Mouse (Mus musculus): ENCODE results near the gene Pdpn. TPM values are rescaled to one million over a fixed set of nuclear protein-coding genes. Genes with fewer than 3 reads are reported as not detected.

The Pdpn gene
- polyA plus RNA-seq, 1 experiment from 2014 or later = 72.5 TPM

DNA sequence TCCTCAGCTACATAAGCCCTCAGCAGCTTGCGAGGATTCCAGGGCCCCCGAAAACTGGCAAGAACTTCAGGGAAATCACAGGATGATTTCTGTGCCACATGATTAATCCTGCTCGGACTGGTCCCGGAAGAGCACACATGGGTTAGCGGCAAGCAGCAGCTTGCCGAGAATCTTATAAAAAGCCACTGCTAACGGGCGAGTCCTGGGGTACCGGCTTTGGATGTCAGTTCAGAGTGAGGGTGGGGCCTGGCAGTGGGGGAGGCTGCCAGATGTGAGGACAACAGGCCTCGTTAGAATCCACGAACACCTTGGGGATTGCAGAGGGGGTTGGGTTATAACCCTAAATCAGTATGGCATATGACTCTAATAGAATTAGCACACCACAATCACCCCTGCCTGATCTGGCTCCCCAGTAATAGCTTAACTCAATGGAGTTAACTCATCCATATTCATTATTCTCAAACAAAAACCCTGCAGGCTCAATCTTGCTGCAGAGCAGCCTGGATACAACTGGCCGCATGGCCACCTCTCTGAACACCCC lies 2.3 kb downstream of the Pdpn start:
- peak; percentile 78 for ATAC-seq
- H3K4me3 ChIP-seq (replicated peaks) = peak overlapping the region; percentile 45
- peak overlapping the region; percentile 75 for H3K27ac ChIP-seq
- H3K9ac ChIP-seq (replicated peaks) = peak overlapping the region; percentile 62
- H3K9me3 ChIP-seq = no peaks in the 10 kb centered on the region
- H3K4me2 ChIP-seq (replicated peaks) = peak overlapping the region; percentile 62
- peaks cover 61% of the 10 kb centered on the region for H3K4me1 ChIP-seq (replicated peaks)
- H3K36me3 ChIP-seq = peaks cover 15% of the 10 kb centered on the region
- 0 out of 2 replicates have a peak, but pooled peaks cover 3% of the 10 kb centered on the region for H3K27me3 ChIP-seq
- WGBS = 2% methylated on average over 12 of the region's 12 CpGs

DNA sequence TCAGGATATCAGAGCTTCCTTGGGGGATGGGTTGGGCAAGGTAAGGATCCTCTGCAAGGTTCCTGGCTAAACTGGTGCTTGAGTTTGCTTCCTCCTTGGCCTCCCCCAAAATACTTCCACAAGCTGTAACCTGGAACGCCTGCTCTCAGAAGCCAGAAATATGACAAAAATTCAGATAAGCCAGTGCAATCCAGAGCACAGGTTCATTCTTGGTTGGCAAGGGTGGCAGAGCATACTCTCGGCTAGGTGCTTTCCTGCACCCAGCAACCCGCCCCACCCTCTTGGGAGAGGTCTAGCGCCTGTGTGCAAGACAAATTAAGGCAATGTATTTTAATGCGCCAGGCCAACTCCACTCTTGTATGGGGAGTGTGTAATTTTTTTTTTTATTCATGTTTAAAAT lies 3.2 kb downstream of the Pdpn start:
- Histone ChIP-seq H3K4me1 (replicated peaks) (peaks cover 59% of the 10 kb centered on the region), H3K27me3 (no peaks in the 10 kb centered on the region), H3K27ac (no peak overlapping the region), H3K4me2 (replicated peaks) (peak overlapping the region; percentile 62), H3K36me3 (peaks cover 16% of the 10 kb centered on the region), H3K4me3 (replicated peaks) (peak overlapping the region; percentile 45), H3K9me3 (no peaks in the 10 kb centered on the region), H3K9ac (replicated peaks) (no peak overlapping the region)
- WGBS = 63% methylated on average over 5 of the region's 5 CpGs
- no peak for ATAC-seq

DNA sequence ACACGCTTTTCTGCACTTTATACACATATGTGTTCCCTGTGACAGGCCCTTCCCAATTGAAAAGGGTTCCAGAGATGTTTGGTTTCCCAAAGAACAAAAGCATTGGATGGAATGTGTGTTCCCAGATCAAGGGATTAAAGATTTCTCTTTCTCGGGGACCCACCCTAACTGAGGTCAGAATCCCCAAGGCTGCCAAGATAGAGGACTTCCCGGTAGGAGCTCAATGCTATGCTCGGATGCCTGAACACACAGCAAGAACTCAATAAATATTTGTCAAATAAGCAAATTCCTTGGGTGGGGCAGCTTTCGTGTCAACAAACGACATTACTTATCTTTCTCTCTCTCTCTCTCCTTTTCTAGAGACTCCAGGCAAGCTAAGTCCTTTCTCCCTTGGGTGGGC lies 5.0 kb downstream of the Pdpn start:
- H3K4me3 ChIP-seq (replicated peaks) = no peak overlapping the region
- peaks cover 16% of the 10 kb centered on the region for H3K36me3 ChIP-seq
- no peak for ATAC-seq
- WGBS = 63% methylated on average over 6 of the region's 6 CpGs
- no peak overlapping the region for H3K4me2 ChIP-seq (replicated peaks)
- H3K27ac ChIP-seq = no peak overlapping the region
- no peak overlapping the region for H3K9ac ChIP-seq (replicated peaks)
- H3K4me1 ChIP-seq (replicated peaks) = peaks cover 46% of the 10 kb centered on the region
- no peaks in the 10 kb centered on the region for H3K27me3 ChIP-seq
- H3K9me3 ChIP-seq = no peaks in the 10 kb centered on the region

DNA sequence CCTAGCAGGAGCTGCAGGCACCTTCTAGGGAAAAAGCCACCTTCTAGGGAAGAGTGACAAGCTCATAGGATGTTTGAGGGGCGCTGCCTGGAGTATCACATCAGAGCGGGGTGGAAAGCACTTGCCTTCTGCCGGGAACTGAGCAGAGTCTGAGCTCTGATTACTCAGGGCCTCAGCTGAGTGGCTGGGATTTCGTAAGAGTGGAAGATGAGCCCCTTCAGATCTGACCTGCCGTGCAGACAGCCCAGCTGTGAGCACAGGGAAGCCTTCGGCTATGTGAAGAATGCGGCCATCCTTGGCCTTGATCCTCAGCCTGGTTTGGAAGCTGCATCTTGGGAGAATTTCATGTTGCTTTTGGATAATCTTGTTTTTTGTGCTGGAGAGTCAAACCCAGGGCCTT lies 10.5 kb downstream of the Pdpn start:
- ATAC-seq = no peak
- no peak overlapping the region for H3K4me2 ChIP-seq (replicated peaks)
- H3K27me3 ChIP-seq = no peaks in the 10 kb centered on the region
- H3K27ac ChIP-seq = no peak overlapping the region
- H3K9me3 ChIP-seq = no peaks in the 10 kb centered on the region
- H3K9ac ChIP-seq (replicated peaks) = no peak overlapping the region
- peaks cover 13% of the 10 kb centered on the region for H3K4me1 ChIP-seq (replicated peaks)
- H3K36me3 ChIP-seq = peaks cover 16% of the 10 kb centered on the region
- 77% methylated on average over 7 of the region's 7 CpGs for WGBS
- H3K4me3 ChIP-seq (replicated peaks) = no peak overlapping the region

DNA sequence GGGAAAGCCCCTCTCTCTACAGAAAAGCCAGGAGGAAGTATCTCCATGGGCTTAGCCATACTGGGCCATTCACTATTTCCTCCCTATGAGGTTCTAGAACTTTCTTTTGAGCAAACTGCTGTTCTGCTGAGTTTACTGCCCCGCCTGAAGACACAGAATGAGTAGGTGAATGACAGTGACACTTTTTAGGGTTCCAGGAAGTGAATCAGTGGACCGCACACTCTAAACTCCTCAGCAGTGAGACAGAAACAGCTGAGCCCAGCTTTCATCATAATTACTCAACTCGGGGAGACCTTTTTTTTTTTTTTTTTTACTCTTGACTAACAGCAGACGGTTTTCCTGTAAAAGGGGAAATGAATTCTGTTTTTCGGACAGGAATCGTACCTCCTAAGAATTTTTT lies 10.9 kb downstream of the Pdpn start:
- Histone ChIP-seq H3K9me3 (no peaks in the 10 kb centered on the region), H3K9ac (replicated peaks) (no peak overlapping the region), H3K4me3 (replicated peaks) (no peak overlapping the region), H3K36me3 (peaks cover 12% of the 10 kb centered on the region), H3K27ac (no peak overlapping the region), H3K4me2 (replicated peaks) (no peak overlapping the region), H3K27me3 (no peaks in the 10 kb centered on the region), H3K4me1 (replicated peaks) (peaks cover 13% of the 10 kb centered on the region)
- no peak for ATAC-seq
- WGBS = 85% methylated on average over 6 of the region's 6 CpGs

DNA sequence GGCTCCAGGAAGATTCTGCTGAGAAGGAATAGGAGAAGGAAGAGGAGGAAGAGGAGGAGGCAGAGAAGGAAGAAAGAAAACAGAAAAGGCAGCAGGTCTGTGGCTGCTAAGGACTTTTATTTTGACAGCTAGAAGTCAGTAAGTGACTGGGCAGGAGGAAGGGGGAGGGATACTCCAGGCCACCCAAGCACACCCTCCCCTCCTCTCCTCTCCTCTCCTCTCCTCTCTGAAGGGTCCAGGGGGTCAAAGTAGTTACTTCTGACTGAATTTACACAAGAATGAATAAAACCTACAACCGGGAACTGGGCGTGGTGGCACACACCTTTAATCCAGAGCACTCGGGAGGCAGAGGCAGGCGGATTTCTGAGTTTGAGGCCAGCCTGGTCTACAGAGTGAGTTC lies 12.3 kb downstream of the Pdpn start:
- WGBS = 59% methylated on average over 4 of the region's 4 CpGs
- no peak overlapping the region for H3K4me2 ChIP-seq (replicated peaks)
- 0 out of 2 replicates have a peak, but pooled peaks cover under 1% of the 10 kb centered on the region for H3K36me3 ChIP-seq
- no peaks in the 10 kb centered on the region for H3K27me3 ChIP-seq
- H3K27ac ChIP-seq = no peak overlapping the region
- no peak overlapping the region for H3K4me3 ChIP-seq (replicated peaks)
- peaks cover 15% of the 10 kb centered on the region for H3K4me1 ChIP-seq (replicated peaks)
- no peaks in the 10 kb centered on the region for H3K9me3 ChIP-seq
- H3K9ac ChIP-seq (replicated peaks) = no peak overlapping the region
- no peak for ATAC-seq

DNA sequence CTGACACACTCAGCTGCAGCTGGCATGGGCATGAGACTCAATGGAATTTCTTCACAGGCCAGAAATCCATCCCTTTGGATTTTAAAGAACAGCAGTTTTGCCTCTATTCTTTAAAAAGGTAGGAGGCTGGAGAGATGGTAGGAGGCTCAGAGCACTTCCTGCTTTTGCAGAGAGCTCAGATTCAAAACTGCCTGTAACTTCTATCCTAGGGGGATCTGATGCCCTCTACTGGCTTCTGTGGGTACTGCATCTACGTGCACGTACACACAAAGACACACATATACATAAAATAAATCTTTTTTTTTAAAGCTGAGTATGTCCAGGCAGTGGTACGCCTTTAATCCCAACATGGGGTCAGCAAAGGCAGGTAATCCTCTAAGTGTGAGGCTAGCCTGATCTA lies 19.2 kb downstream of the Pdpn start:
- Histone ChIP-seq H3K27ac (peak overlapping the region; percentile 85), H3K9ac (replicated peaks) (no peak overlapping the region), H3K9me3 (no peaks in the 10 kb centered on the region), H3K27me3 (no peaks in the 10 kb centered on the region), H3K4me1 (replicated peaks) (peaks cover 28% of the 10 kb centered on the region), H3K4me3 (replicated peaks) (no peak overlapping the region), H3K36me3 (peaks cover 5% of the 10 kb centered on the region; the same call in 1 of the 2 replicates), H3K4me2 (replicated peaks) (no peak overlapping the region)
- ATAC-seq = no peak
- 89% methylated on average over 3 of the region's 3 CpGs for WGBS

DNA sequence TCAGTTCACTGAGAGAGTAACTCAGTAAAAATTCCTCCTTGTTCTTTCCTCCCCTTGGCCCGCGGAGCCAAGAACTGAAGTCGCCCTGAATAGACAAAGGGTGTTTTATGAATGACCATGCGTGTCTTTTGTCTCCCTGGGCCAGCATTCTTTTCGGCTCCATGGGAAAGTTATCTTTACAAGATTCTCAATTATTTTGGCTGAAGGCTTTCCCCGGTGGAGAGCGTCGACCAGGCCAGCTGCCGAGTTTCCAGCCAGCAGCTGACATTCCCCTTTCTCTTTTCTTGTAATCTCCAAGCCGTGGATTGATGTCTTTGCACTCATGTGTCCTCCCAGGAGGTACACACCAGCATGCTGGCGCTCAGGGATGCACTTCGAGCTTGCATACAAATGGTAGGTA lies 19.7 kb downstream of the Pdpn start:
- Histone ChIP-seq H3K27ac (peak overlapping the region; percentile 85), H3K4me2 (replicated peaks) (no peak overlapping the region), H3K36me3 (peaks cover 10% of the 10 kb centered on the region), H3K4me3 (replicated peaks) (no peak overlapping the region), H3K27me3 (no peaks in the 10 kb centered on the region), H3K9ac (replicated peaks) (no peak overlapping the region), H3K4me1 (replicated peaks) (peaks cover 28% of the 10 kb centered on the region), H3K9me3 (no peaks in the 10 kb centered on the region)
- ATAC-seq = peak; percentile 70
- WGBS = 5% methylated on average over 12 of the region's 12 CpGs

DNA sequence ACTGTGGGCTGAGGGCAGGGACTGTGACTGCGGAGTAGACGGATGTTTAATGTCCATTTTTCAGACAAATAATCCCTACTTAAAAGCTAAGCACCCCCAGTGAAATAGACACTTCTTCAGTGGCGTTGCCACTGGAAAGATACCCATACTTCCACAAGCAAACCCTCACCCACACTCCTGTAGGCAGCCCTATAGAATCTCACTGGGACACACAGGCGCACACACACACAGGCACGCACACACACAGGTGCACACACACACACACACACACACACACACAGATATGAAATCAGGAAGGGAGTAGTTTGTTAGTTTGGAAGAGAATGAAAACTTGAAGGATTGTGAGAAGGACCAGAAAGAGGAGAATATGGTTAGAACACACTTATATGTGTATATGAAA lies 20.3 kb downstream of the Pdpn start:
- 38% methylated on average over 5 of the region's 5 CpGs for WGBS
- peak overlapping the region; percentile 83 for H3K27ac ChIP-seq
- peaks cover 13% of the 10 kb centered on the region for H3K36me3 ChIP-seq
- 0 out of 2 replicates have a peak, but pooled peaks have one; percentile 35 for ATAC-seq
- no peaks in the 10 kb centered on the region for H3K27me3 ChIP-seq
- H3K9me3 ChIP-seq = no peaks in the 10 kb centered on the region
- peaks cover 28% of the 10 kb centered on the region for H3K4me1 ChIP-seq (replicated peaks)
- H3K4me2 ChIP-seq (replicated peaks) = peak overlapping the region; percentile 42
- H3K9ac ChIP-seq (replicated peaks) = no peak overlapping the region
- no peak overlapping the region for H3K4me3 ChIP-seq (replicated peaks)

DNA sequence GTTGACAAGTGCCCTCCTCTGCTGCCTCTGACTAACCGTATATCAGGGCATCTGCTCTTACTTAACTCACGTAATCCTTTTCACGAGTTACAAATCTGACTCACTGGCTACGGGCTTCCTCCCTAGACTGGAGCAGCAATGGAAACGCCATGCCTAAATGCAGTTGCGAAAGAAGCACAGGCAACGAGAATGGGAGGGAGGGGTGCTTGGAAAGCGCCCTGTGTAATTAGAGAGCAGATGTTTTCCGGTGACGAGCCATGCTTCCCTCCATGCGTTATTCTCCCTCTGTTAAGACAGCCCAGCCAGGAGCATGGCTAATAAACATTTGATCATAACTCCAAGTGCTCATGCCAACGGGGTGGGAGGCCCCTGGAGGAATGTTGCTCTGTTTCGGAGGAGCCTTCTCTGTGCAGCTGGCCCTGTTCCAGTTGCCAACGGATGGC lies 20.9 kb downstream of the Pdpn start:
- ATAC-seq = peak; percentile 69
- Histone ChIP-seq H3K9me3 (no peaks in the 10 kb centered on the region), H3K4me1 (replicated peaks) (peaks cover 28% of the 10 kb centered on the region), H3K9ac (replicated peaks) (0 out of 2 replicates have a peak overlapping the region, but pooled peaks have one; percentile 10), H3K27ac (peak overlapping the region; percentile 83), H3K4me2 (replicated peaks) (peak overlapping the region; percentile 42), H3K27me3 (no peaks in the 10 kb centered on the region), H3K36me3 (peaks cover 13% of the 10 kb centered on the region), H3K4me3 (replicated peaks) (no peak overlapping the region)
- 14% methylated on average over 14 of the region's 14 CpGs for WGBS

DNA sequence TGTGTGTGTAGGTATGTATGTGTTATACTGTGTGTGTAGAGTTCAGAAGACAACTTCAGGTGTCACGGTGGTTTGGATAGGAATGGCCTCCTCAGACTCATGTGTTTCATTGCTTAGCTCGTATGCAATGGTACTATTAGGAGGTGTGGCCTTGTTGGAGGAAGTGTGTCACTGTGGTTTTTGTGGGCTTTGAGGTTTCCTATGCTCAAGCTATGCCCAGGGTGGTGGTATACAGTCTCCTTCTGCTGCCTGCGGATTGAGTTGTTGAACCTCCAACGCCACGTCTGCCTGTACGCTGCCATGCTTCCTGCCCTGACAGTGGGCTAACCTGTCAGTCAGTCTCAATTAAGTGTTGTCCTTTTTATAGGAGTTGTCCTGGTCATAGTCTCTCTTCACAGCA lies 22.0 kb downstream of the Pdpn start:
- no peak overlapping the region for H3K27ac ChIP-seq
- H3K4me2 ChIP-seq (replicated peaks) = no peak overlapping the region
- peaks cover 21% of the 10 kb centered on the region for H3K36me3 ChIP-seq
- no peak overlapping the region for H3K9ac ChIP-seq (replicated peaks)
- ATAC-seq = no peak
- H3K9me3 ChIP-seq = no peaks in the 10 kb centered on the region
- no peak overlapping the region for H3K4me3 ChIP-seq (replicated peaks)
- peaks cover 27% of the 10 kb centered on the region for H3K4me1 ChIP-seq (replicated peaks)
- WGBS = 93% methylated on average over 6 of the region's 6 CpGs
- no peaks in the 10 kb centered on the region for H3K27me3 ChIP-seq

DNA sequence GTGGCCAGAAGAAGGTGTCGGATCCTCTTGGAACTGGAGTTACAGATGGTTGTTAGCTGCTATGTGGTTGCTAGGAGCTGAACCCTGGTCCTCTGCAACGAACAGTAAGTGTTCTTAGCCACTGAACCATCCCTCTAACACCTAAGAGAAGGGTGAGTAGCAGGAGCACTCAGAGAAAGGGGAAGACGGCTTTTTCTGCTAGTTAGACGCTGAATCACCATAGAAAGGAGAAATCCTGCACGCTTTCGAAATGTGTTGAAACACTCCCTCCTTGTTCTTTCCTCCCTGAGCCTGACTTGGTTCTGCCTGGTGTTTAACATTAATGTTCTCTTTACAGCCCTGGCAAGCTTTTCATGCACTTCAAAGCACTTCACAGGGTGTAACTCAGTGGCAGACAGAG lies 27.8 kb downstream of the Pdpn start:
- ATAC-seq = no peak
- Histone ChIP-seq H3K4me1 (replicated peaks) (no peaks in the 10 kb centered on the region), H3K4me2 (replicated peaks) (no peak overlapping the region), H3K36me3 (peaks cover 52% of the 10 kb centered on the region), H3K9me3 (no peaks in the 10 kb centered on the region), H3K9ac (replicated peaks) (no peak overlapping the region), H3K27ac (no peak overlapping the region), H3K27me3 (no peaks in the 10 kb centered on the region), H3K4me3 (replicated peaks) (no peak overlapping the region)
- WGBS = 64% methylated on average over 6 of the region's 6 CpGs

DNA sequence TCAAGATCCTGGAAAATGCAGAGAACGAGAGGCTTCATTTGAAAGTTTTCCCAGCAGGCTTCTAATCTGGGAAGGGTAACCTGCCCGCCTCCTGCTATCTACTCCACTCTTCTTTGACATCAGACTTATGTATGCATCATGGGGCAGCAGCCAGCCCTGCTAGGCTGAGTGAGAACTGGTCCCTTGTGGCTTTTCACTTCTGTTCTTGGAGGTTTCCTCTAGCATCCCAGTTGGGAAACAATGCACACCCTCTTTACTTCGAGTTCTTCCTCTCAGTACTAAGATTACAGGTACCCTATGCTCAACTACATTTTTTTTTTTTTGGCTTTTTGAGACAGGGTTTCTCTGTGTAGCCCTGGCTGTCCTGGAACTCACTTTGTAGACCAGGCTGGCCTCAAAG lies 28.5 kb downstream of the Pdpn start:
- Histone ChIP-seq H3K9ac (replicated peaks) (no peak overlapping the region), H3K4me1 (replicated peaks) (no peaks in the 10 kb centered on the region), H3K9me3 (no peaks in the 10 kb centered on the region), H3K27ac (no peak overlapping the region), H3K4me2 (replicated peaks) (no peak overlapping the region), H3K36me3 (peaks cover 55% of the 10 kb centered on the region), H3K27me3 (no peaks in the 10 kb centered on the region), H3K4me3 (replicated peaks) (no peak overlapping the region)
- WGBS = 82% methylated on average over 3 of the region's 3 CpGs
- ATAC-seq = no peak
